Mouse (Mus musculus) embryonic fibroblast, embryonic 13.5 days (primary cell): Measurements from ENCODE around the gene Tmem44. TPM values are rescaled to one million over a fixed set of nuclear protein-coding genes. Genes with fewer than 3 reads are reported as not detected.

Source experiments
- H3K27ac ChIP-seq: 2 replicates; pipeline ENCODE4 v1.5.1; 2012; ENCODE audit warnings: low read length, control low read depth, inconsistent platforms; ENCODE audit not compliant: insufficient read depth
- H3K4me1 ChIP-seq: 2 replicates; pipeline ENCODE4 v1.6.1; 2011; ENCODE audit warnings: low read length; ENCODE audit not compliant: control insufficient read depth, insufficient read depth
- H3K4me3 ChIP-seq: 2 replicates; pipeline ENCODE4 v1.5.1; 2011; ENCODE audit warnings: mild to moderate bottlenecking, control low read depth, low read length; ENCODE audit not compliant: insufficient read depth
- CTCF ChIP-seq: IDR thresholded peaks from 2 replicates; pipeline ENCODE4 v1.5.1; 2011; ENCODE audit warnings: mild to moderate bottlenecking, control low read depth, low read length, moderate library complexity, borderline replicate concordance; ENCODE audit not compliant: insufficient read depth
- POLR2A ChIP-seq: IDR thresholded peaks from 2 replicates; pipeline ENCODE4 v1.6.1; 2011; ENCODE audit warnings: low read depth, mild to moderate bottlenecking, control low read depth, low read length, moderate library complexity
- polyA plus RNA-seq: library from polyadenylated mRNA; stranded (reverse); fragments of >200 nt; gene quantifications from 2 replicates; pipeline ENCODE4 v1.2.4, GENCODE M21; 2011; ENCODE audit warnings: low read depth; ENCODE audit not compliant: missing spikeins, insufficient read length

The Tmem44 gene
- polyA plus RNA-seq, 1 experiment = 8.0 TPM

GRCm38 (mm10) chr16:30510504-30511451 lies 39.9 kb downstream of the Tmem44 start:
- Histone ChIP-seq H3K4me3 (peak overlapping the region; percentile 50), H3K27ac (peak overlapping the region; percentile 94), H3K4me1 (peaks cover 18% of the 10 kb centered on the region)
- TF ChIP-seq POLR2A = peak; percentile 94
- TF ChIP-seq CTCF = no peak

- no peak for TF ChIP-seq CTCF
- TF ChIP-seq POLR2A = no peak
These were observed 40.6 kb downstream of the Tmem44 start for GRCm38 (mm10) chr16:30510091-30510490.

GRCm38 (mm10) chr16:30509340-30509739 lies 41.3 kb downstream of the Tmem44 start:
- H3K4me1 ChIP-seq = peaks cover 16% of the 10 kb centered on the region
- no peak overlapping the region for H3K4me3 ChIP-seq
- no peak for TF ChIP-seq CTCF
- TF ChIP-seq POLR2A = no peak
- no peak overlapping the region for H3K27ac ChIP-seq

More at GRCm38 (mm10) chr16:30510091-30510490, 40.6 kb downstream of the Tmem44 start:
- Histone ChIP-seq H3K27ac (no peak overlapping the region; the same call in 1 of the 2 replicates), H3K4me1 (peaks cover 18% of the 10 kb centered on the region), H3K4me3 (no peak overlapping the region)

- TF ChIP-seq POLR2A = no peak
- no peak for TF ChIP-seq CTCF
- Histone ChIP-seq H3K4me3 (no peak overlapping the region), H3K27ac (no peak overlapping the region)
These were observed 41.9 kb downstream of the Tmem44 start for GRCm38 (mm10) chr16:30508738-30509137.

GRCm38 (mm10) chr16:30507120-30507519 lies 43.5 kb downstream of the Tmem44 start:
- Histone ChIP-seq H3K4me3 (no peak overlapping the region), H3K27ac (no peak overlapping the region)
- TF ChIP-seq POLR2A (no peak), CTCF (no peak)

More at GRCm38 (mm10) chr16:30508738-30509137, 41.9 kb downstream of the Tmem44 start:
- H3K4me1 ChIP-seq = peaks cover 10% of the 10 kb centered on the region

GRCm38 (mm10) chr16:30505311-30506031 lies 45.2 kb downstream of the Tmem44 start:
- H3K4me1 ChIP-seq = peaks cover 4% of the 10 kb centered on the region; the same call in 1 of the 2 replicates
- no peak overlapping the region for H3K4me3 ChIP-seq
- no peak for TF ChIP-seq CTCF
- TF ChIP-seq POLR2A = no peak
- H3K27ac ChIP-seq = no peak overlapping the region

More at GRCm38 (mm10) chr16:30507120-30507519, 43.5 kb downstream of the Tmem44 start:
- peaks cover 7% of the 10 kb centered on the region for H3K4me1 ChIP-seq

GRCm38 (mm10) chr16:30504856-30505255 lies 45.8 kb downstream of the Tmem44 start:
- Histone ChIP-seq H3K27ac (no peak overlapping the region), H3K4me1 (peaks cover 4% of the 10 kb centered on the region), H3K4me3 (no peak overlapping the region)
- no peak for TF ChIP-seq CTCF
- TF ChIP-seq POLR2A = no peak

GRCm38 (mm10) chr16:30503958-30504357 lies 46.7 kb downstream of the Tmem44 start:
- H3K4me3 ChIP-seq = no peak overlapping the region
- TF ChIP-seq POLR2A (no peak), CTCF (peak; percentile 93)
- H3K4me1 ChIP-seq = peaks cover 9% of the 10 kb centered on the region
- H3K27ac ChIP-seq = no peak overlapping the region

- H3K27ac ChIP-seq = peak overlapping the region; percentile 37
- H3K4me1 ChIP-seq = peaks cover 9% of the 10 kb centered on the region
- no peak overlapping the region for H3K4me3 ChIP-seq
- no peak for TF ChIP-seq CTCF
- TF ChIP-seq POLR2A = no peak
These were observed 48.3 kb downstream of the Tmem44 start for GRCm38 (mm10) chr16:30502221-30502891.
